Mouse (Mus musculus) 3T3-L1 (cell line): ENCODE measurements around the gene Diras1.
A peak's percentile ranks its signal among the peaks of the same experiment; 100 is the strongest.
"Not testable (repeated sequence)": the region's sequence is repeated elsewhere in the genome, so short reads cannot be mapped to it uniquely, and the experiment has no call there.

ENCODE experiments used
- DNase-seq: peaks from one replicate; pipeline ENCODE4 v3.0.0-alpha.2; 2015; ENCODE audit warnings: low read depth, low spot score

Diras1 gene

DNA sequence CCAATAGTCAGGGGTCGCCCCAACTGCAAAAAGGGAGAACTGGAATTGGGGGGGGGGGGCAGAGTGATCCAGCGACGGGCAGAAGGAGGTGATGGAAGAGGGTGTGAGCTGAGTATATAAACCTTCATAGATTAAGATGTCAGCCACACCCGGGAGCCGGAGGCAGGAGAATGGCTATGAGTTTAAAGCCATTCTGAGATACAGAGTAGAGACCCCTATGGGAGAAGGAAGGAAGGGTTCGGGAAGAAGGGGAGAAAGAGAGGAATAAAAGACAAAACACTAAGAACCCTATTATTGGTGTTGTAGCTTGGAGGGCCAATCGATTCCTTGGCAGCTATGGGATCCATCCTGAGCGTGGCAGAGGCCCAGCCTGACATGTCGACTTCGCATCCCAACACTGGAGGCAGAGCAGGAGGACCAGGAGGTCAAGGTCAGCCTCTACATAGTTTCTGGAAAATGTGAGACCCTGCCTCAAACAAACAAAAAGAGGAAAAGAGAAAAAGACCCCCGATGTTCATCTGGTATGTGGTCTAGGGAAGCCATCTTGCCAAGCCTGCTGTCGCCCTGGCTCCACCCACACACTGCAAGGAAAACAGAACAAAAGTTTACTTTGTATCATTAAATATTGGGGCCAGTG is at the start of gene Diras1:
Gene Diras1, minus strand, starts transcription at position 24 of the 637 bp plus-strand sequence.
- no peak for DNase-seq

DNA sequence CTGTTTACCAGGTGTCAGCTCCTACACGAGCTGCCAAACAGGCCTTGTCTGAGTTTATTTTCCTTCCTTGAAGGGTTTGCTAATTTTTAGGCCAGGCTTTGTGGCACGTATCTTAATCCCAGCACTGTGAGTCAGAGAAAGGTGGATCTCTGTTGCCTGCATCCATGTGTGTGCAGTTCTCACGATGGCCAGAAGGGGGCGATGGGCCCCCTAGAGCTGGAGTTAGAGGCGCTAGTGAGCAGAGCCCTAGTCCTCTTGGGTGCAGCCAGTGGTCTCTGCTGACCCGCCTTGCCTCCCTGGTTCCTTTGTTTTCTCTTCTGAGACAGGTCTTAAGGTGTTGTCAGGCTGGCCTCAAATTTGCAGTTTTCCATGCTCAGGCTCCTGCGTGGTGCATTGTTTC is 48.0 kb upstream of the Diras1 start:
- no peak for DNase-seq

DNA sequence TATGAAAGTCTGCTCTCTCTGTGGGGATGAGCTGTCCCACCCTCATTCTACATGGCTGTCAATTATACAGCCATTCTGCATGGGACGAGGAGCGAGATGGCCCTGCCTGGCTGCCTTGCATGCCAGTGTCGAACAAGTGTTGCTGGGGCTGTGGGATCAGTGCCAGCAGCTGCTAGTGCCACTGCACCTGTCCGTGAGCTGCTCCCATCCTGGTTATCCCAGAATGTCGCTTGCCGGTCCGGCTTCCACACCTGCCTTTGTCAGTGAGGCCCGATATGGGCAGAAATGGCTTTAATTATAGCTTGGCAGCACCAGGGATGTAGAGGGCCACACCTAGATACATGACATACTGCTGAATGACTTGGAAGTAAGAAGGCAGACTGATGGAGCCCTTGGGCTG is 46.8 kb upstream of the Diras1 start:
- DNase-seq, result no peak

DNA sequence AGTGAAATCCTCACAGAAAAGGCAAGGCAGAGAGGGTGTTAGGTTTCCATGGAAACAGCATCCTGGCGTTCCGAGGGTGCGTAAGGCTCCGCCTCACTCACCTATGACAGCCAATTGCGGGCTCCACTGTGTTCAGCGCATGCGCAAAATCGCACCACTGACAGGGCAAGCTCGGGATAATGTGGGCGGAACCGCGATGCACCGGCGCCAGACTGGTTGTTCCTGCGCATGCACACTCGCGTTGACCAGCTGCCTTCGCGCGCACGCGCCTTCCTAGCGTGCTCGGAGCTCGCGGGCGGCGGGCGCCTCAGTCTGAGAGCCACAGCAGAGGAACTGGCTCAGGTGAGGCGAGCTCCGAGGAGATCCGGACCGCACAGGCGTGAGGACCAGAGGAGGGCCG is 44.4 kb upstream of the Diras1 start, which contains the start of gene Thop1:
Gene Thop1, plus strand, starts transcription at position 200 of the 400 bp plus-strand sequence.
- DNase-seq, result peak; percentile 100

DNA sequence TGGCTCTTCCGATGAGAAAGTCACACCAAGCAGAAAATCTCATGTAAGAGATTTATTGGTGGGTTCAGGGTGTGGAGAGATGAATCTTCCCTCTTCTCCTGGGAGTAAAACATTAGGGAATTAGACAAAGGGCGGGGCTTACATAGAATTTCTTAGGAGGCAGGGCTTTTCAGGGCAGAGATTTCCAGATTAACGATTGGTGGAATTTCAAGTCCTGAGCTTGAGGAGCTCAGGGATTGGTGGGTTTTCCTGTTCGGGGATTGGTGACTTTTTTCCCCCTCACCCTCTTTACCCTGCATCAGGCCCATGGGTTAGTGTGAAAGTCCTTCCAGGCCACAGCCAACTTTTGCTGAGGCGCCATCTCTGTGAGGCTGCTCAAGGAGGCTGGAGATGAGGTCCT is 43.2 kb upstream of the Diras1 start:
- DNase-seq, result no peak

DNA sequence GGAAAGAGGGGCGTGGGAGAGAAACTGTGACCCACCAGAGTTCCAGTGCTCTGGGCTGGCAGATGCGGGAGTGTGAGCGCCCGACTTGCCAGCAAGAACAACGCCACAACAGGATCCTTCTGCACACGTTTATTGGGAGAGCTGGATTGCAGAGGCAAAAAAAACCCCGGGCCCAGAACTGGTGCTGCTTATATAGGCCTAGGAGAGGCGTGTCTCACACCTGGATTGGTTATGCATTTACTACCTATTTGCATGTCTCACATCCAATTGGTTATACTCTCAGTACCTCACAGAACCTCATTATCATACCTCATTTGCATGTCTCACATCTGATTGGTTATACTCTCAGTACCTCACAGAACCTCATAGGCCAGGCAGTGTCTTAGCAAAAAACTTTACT is 39.1 kb upstream of the Diras1 start:
- not testable (repeated sequence) for DNase-seq

DNA sequence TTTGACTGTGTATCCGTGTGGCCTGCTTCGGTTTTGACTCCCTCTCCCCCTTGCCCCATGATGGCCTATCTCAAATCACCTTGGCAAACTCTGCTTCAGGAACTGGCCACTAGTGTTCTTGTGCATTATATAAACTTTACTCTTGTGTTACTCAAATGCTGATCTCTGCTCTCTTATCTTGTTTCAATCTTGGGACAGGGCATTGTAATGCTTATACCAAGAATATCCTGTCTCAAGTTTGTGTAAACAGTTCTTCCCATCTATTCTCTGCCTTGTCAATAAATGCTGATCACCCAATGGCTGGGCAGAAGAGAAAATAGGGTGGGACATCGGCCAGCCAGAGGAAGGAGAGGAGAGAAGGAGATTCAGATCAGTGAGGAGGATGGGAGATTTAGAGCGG is 37.2 kb upstream of the Diras1 start:
- DNase-seq, result no peak

DNA sequence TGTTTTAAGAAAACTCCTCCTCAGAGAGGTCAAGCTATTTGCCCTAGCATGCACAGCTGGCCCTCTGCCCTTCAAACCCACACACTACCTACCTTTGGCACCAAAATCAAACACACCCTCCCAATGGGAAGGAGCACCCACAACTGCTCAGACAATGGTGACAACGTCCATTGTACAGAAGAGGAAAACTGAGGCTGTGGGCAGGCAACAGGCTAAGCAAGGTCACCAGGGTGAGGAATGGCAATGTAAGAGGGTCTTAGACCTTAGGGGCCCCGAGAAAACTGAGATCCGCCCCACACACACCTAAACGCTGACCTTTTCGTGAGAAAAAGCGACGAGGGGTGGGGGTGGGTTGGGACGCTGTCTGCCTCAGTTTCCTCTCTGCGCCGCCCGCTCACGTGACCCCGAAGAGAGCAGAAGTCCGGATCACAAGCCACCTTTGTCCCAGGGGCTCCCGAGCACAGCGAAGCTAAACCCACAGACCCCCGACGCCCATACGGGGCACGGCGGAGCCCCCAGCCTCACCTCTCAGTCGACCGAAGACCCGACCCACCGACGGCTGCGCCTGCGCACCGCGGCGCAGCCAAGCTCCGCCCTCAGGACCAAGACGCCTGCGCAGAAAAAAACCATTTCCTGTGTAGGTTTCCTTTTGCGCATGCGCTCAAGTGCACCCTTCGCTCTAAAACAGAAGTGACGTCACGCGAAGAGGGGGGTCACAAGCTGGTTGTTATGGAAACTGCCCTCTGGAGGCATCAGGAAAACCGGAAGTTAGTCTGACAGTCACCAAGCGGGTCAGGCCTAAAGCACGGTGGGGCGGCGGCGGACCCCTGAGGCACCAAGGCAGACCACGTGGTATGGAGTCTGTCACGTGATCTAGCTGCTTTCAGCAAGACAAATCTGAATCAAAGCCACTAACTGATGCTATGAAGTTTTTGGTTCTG is 34.4 kb upstream of the Diras1 start, which contains the start of gene Sgta:
Gene Sgta, minus strand, starts transcription at position 579 of the 941 bp plus-strand sequence.
- DNase-seq, result peak; percentile 100

DNA sequence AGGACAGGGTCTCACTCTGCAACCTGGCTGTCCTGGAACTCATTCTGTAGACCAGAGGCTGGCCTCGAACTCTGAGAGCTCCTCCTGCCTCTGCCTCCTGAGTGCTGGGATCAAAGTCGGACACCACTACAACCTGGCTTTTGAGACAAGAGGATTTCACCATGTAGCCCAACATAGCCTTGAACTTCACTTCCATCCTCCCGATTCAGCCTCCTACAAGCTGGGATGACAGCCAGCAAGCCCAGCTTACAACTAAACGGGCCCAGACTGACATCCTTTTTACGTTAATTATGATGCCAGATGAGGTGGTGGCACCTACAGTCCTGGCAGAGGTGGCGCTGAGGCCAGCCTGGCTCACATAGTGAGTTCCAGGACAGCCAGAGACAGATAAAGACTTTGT is 33.4 kb upstream of the Diras1 start:
- DNase-seq, result no peak

DNA sequence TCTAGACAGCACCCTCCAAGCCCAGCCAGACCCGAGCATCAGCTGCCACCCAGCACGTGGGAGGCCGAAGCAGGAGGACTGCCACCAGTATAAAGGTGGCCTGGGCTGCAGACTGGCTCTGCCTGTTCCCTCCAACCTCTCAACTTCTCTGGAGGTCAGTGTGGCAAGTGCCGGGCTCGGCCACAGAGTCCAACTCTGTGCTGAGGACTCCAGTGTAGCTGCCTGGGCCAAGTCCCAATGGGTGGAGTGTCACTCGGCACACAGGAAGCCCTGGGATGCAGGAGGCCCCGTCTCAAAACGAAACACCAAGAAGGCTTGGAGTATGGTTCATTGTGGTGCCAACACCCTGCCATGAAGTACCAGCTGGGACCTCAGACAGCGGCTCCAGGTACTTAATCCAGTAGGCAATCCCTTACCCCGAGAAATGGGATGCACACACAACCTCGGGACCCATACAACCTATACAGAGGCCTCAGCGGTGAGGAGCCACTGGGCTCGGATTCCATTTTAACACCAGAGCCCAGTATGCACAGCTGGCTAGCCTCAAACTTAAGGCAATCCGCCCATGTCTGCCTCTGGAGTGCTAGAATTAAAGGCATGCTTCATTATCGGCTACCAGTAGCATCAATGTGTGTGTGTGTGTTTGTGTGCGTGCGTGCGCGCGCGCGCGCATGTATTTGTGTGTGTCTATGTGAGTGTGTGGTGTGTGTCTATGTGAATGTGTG is 32.1 kb upstream of the Diras1 start:
- no peak for DNase-seq

DNA sequence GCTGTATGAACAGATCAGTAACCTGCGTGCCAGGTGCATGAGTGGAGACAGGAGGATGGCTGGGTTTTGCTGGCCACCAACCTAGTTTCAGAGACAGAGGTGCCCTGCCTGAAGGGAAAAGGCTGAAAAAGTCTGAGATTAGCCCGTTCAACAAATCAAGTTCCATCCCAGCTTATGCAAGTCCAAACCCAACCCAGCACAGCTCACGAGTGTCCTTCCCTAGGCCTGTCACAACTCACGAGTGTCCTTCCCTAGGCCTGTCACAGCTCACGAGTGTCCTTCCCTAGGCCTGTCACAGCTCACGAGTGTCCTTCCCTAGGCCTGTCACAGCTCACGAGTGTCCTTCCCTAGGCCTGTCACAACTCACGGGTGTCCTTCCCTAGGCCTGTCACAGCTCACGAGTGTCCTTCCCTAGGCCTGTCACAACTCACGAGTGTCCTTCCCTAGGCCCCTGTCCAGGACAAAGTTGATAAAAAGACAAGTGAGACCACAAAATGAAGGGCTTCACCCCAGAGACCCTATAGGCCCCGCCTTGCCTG is 30.4 kb upstream of the Diras1 start:
- not testable (repeated sequence) for DNase-seq

DNA sequence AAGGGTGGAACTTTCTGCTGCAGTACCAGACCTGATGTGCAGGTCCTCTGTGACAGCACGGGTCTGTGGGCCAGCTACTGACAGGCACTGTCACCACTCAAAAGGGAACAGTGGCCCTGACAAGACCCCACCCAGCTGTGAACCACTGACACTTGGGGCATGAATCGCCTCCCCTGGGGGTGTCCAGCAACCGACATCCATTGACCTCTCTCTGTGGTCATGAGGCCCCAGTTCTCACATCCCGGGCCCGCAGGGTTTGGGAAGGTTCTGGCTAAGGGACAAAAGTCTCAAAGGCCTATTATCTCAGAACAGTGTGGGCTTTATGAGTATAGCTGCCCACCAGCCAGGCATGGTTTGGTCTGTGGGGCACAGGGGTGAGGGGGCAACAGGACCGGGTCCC is 29.7 kb upstream of the Diras1 start:
- DNase-seq, result no peak

DNA sequence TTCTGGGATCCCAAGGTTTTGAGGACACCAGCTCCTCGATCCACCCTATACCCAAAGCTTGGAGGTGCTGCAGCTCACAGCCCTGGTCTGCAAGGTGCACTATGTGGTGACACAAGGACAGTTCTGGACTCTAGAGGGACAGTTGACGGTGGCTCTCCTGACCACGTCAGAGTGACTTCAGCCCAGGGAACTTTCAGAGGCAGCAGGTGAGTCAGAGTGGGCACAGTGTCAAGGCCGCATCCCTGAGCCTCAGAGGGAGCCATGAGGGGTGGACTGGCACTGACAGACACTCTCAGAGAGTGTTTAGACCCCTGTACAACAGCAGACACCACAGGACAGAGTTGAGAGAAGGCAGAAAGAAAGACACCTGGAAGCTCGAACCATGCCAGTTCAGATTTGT is 27.1 kb upstream of the Diras1 start:
- no peak for DNase-seq

DNA sequence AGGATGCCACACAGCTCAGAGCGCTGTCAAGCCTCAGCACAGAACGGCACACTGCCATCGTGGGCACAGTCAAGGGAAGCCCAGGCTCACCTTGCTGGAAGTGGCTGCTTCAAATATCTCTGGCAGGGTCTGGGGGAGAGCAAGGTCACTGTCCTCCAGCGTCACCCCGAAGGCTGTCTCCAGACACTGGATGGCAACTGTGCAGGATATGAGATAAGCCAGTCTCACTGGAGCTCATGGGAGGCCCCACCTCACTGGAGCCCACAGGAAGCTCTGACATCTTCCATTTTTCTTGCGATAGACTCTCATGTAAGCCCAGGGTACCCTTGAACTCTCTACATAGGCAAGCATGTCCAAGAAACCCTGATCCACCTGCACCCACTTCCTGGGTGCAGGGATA is 25.7 kb upstream of the Diras1 start:
- DNase-seq, result no peak

DNA sequence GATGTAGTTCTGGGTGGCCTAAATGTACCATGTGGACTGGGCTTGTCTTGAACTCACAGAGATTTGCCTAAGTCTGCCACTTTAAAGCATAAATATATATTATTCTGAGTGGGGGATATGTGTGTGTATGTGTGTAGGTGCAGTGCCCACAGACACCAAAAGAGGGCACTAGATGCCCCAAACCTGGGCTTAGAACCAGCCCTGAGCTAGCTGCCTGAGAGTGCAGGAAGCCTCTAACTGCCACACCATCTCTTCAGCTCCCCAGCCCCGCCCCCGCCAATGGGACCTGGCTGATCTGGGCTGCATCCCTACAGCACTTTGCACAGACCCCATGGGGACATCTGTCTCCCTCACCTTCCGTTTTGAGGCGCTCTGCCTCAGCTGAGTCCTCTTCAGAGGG is 25.2 kb upstream of the Diras1 start:
- peak; percentile 67 for DNase-seq

DNA sequence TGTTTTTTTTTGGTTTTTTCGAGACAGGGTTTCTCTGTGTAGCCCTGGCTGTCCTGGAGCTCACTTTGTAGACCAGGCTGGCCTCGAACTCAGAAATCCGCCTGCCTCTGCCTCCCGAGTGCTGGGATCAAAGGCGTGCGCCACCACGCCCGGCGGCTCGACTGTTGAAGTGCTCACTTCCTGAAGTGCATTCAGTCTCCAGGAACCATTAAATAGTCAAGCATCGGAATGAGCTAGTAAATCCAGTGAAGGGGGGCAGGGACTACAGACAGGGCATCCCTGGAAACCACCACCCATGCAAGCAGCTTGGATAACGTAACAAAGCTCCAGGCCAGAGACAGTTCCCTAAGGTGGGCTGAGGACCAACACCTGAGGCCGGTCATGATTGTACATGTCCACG is 19.8 kb upstream of the Diras1 start:
- not testable (repeated sequence) for DNase-seq

DNA sequence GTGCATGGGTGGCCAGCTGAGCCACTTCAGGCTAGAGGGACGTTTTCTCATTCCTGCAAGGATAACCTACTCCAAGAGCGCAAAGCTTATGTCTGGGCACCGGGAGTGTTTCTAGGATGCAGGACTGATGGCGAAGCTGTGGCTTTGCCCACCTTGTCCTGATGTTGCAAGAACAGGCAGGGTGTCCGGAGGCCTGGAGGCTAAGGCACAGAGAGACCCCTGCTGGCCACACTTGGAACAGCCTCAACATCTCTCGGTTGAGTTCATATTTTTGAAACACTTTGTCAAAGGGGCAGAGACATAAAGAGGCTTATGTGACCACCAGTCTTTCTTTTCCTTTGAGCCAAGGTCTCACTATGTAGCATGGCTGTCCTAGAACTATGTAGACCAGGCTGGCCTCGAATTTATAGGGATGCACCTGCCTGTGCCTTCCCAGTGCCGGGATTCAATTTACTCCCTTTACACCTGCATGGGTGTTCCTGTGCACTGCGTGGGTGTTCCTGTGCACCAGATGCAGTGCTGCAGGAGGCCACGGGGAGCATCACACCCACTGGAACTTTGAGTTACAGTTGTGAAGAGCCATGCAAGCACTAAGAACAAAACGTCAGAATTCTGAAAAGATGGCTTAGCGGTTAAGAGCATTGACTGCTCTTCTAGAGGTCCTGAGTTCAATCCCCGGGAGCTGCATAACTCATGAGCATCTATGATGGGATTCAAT is 16.2 kb upstream of the Diras1 start:
- peak; percentile 80 for DNase-seq

DNA sequence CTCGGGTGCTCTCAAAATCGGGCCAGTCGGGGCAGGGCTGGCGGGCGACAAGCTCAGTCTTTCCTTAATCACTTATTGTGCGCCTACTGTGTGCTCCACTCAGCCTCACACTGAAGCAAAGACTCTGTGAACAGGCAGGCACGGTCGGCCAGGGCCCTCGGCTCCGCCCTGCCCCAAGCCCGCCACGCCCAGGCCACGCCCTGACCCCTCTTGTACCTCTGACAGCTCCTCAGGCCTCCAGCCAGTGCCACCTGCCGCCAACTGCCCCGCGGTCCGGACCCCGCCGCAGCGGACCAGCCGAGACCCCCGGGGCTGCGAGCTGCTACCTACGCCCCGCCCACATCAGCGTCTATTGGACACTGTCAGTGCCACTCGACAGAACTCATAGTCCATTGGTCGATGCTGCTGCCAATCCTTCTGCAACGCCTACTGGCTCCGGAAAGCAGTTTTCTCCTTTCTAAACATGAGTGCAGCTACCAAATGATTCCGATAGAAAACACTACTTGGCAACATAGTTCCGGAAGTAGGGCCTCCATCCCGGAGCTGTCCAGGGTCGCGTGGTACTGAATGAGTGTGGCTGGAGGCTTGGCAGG is 11.6 kb upstream of the Diras1 start, which contains the start of gene Slc39a3:
Gene Slc39a3, minus strand, starts transcription at position 439 of the 593 bp plus-strand sequence.
- DNase-seq, result peak; percentile 98

DNA sequence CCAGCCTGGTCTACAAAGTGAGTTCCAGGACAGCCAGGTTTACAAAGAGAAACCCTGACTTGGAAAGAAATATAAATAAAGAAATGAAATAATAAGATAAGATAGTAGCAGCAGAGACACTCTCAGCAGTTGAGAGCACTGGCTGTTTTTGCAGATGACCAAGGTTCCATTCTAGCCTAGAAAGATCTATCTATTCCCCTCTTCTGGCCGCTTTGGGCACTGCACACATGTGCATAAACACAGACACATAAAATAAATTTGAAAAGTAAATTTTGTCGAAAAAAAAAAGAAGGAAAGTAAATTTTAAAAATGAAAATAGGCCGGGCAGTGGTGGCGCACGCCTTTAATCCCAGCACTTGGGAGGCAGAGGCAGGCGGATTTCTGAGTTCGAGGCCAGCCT is 10.8 kb upstream of the Diras1 start:
- DNase-seq, result peak; percentile 73

DNA sequence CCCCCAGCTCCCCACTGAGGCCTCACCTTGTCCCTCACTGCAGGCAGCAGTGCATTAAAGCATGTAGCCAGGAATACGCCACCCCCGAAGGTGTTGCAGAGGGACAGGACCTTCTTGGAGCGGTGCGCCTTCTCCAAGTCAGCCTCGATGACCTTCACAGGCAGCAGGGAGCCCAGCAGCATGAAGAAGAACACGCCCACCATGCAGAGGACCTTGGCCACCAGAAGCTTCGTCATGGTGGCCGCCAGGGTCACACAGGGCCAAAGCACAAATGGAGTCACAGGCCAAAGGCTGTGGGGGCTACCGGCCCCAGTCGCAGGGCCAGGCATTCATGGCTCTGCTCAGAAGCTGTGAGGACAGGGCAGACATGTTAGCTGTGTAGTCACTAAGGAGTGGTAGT is 8.1 kb upstream of the Diras1 start:
- no peak for DNase-seq

DNA sequence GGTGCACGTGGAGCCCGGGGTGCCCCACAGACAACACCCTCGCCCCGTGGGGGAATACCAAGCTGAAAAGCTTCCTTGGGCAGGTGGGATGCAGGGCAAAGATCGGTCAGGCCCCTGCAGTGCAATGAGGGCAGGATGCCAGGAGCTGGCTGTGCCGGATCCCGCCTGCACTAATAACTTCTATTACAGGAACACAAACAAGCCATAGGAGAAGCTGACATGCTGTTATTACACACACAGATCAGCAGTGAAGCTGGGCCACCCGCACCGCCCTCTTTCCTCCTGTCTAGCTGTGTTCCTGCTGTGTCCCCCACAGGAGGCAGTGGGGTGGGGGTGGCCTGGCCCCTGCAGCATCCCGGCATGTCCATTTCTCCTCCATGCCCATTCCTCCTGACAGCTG is 3.6 kb upstream of the Diras1 start:
- no peak for DNase-seq
